Mouse (Mus musculus): ENCODE data around the gene Rab33a.
A peak's percentile ranks its signal among the peaks of the same experiment; 100 is the strongest.

Gene Rab33a

GRCm38 (mm10) chrX:48518808-48519548 is at the start of gene Rab33a:
TSS of gene Rab33a (plus strand) at chrX:48519285.
- DNase-seq (ENCODE audit: low spot score), result no peak

GRCm38 (mm10) chrX:48481095-48481494 is 38.0 kb upstream of the Rab33a start:
- DNase-seq (ENCODE audit: low spot score), result no peak

GRCm38 (mm10) chrX:48481687-48482086 is 37.4 kb upstream of the Rab33a start:
- DNase-seq (ENCODE audit: low spot score), result no peak

GRCm38 (mm10) chrX:48493763-48494162 is 25.3 kb upstream of the Rab33a start:
- no peak for DNase-seq (ENCODE audit: low spot score)

GRCm38 (mm10) chrX:48513166-48513807 is 5.8 kb upstream of the Rab33a start, which contains the start of gene Aifm1:
TSS of gene Aifm1 (minus strand) at chrX:48513563.
- DNase-seq (ENCODE audit: low spot score), result peak; percentile 92

- DNase-seq (ENCODE audit: low spot score), result no peak
These were observed 5.3 kb upstream of the Rab33a start for GRCm38 (mm10) chrX:48513824-48514223.

GRCm38 (mm10) chrX:48518211-48518807 is 776 bp upstream of the Rab33a start:
- DNase-seq (ENCODE audit: low spot score), result no peak

- DNase-seq (ENCODE audit: low spot score), result no peak
These were observed 532 bp downstream of the Rab33a start for GRCm38 (mm10) chrX:48519549-48520085.

- DNase-seq (ENCODE audit: low spot score), result no peak
These were observed 2.6 kb downstream of the Rab33a start for GRCm38 (mm10) chrX:48521651-48522050.

GRCm38 (mm10) chrX:48523512-48523911 is 4.4 kb downstream of the Rab33a start:
- DNase-seq (ENCODE audit: low spot score), result no peak

GRCm38 (mm10) chrX:48525332-48525731 is 6.2 kb downstream of the Rab33a start:
- no peak for DNase-seq (ENCODE audit: low spot score)

- no peak for DNase-seq (ENCODE audit: low spot score)
These were observed 6.8 kb downstream of the Rab33a start for GRCm38 (mm10) chrX:48525866-48526265.

- DNase-seq (ENCODE audit: low spot score), result no peak
These were observed 7.3 kb downstream of the Rab33a start for GRCm38 (mm10) chrX:48526435-48526834.

GRCm38 (mm10) chrX:48532175-48532574 is 13.1 kb downstream of the Rab33a start:
- DNase-seq (ENCODE audit: low spot score), result peak; percentile 73

All from urinary bladder, postnatal 14 days (tissue).